Mouse (Mus musculus) neural tube, embryonic 12.5 days (tissue): ENCODE data around the gene Tbxas1. TPM values are rescaled to one million over a fixed set of nuclear protein-coding genes. Genes with fewer than 3 reads are reported as not detected.

Experiments
- ATAC-seq: fragments of 200-750 bp; cut with Nextera tagmentation; 2 replicates; pipeline ENCODE4 v1.8.0; 2017; ENCODE audit warnings: low read depth, mild to moderate bottlenecking, moderate TSS enrichment, moderate library complexity; ENCODE audit not compliant: low FRiP score
- H3K27ac ChIP-seq: fragments of 300-500 bp; sonication (generic); 2 replicates; pipeline ENCODE4 v1.5.1; 2016
- H3K27me3 ChIP-seq: fragments of 300-500 bp; sonication (generic); replicated peaks from 2 replicates; pipeline ENCODE4 v1.6.1; 2016; ENCODE audit warnings: mild to moderate bottlenecking
- H3K36me3 ChIP-seq: fragments of 300-500 bp; sonication (generic); 2 replicates; pipeline ENCODE4 v1.6.1; 2016; ENCODE audit warnings: mild to moderate bottlenecking
- H3K4me1 ChIP-seq: fragments of 300-500 bp; sonication (generic); 2 replicates; pipeline ENCODE4 v1.6.1; 2016
- H3K4me2 ChIP-seq: fragments of 300-500 bp; sonication (generic); replicated peaks from 2 replicates; pipeline ENCODE4 v1.6.1; 2016; ENCODE audit warnings: mild to moderate bottlenecking
- H3K4me3 ChIP-seq: fragments of 300-500 bp; sonication (generic); 2 replicates; pipeline ENCODE4 v1.5.1; 2016
- H3K9ac ChIP-seq: fragments of 300-500 bp; sonication (generic); 2 replicates; pipeline ENCODE4 v1.6.1; 2016; ENCODE audit warnings: mild to moderate bottlenecking
- H3K9me3 ChIP-seq: fragments of 300-500 bp; sonication (generic); 2 replicates; pipeline ENCODE4 v1.6.1; 2016; ENCODE audit warnings: mild to moderate bottlenecking
- WGBS: fragments of 180-500 bp; shearing (Covaris S2); methylation state at CpG from one replicate; pipeline ENCODE4 v1.1.7; 2016; 5-methylcytosine and 5-hydroxymethylcytosine counted together
- polyA plus RNA-seq: library from polyadenylated mRNA; unstranded; fragments of >200 nt; fragmentation: Nextera tagmentation; extraction: Ambion mirVana; gene quantifications from 2 replicates; pipeline ENCODE4 v1.2.1, GENCODE M21; 2016

Gene Tbxas1
- polyA plus RNA-seq, 1 experiment from 2014 or later = 2.3 TPM

- Histone ChIP-seq H3K4me2 (no peak overlapping the region), H3K4me3 (no peak overlapping the region), H3K27me3 (no peaks in the 10 kb centered on the region), H3K9ac (no peak overlapping the region), H3K9me3 (no peaks in the 10 kb centered on the region), H3K4me1 (peaks cover 29% of the 10 kb centered on the region), H3K36me3 (peaks cover 6% of the 10 kb centered on the region), H3K27ac (no peak overlapping the region)
- 91% methylated on average over 3 of the region's 3 CpGs for WGBS
- no peak for ATAC-seq
Observed at GRCm38 (mm10) chr6:38841551-38841950, 33.7 kb upstream of the Tbxas1 start.

- Histone ChIP-seq H3K9me3 (no peaks in the 10 kb centered on the region), H3K4me3 (no peak overlapping the region), H3K27ac (no peak overlapping the region), H3K4me2 (no peak overlapping the region), H3K4me1 (peaks cover 58% of the 10 kb centered on the region), H3K27me3 (no peaks in the 10 kb centered on the region), H3K9ac (no peak overlapping the region), H3K36me3 (no peaks in the 10 kb centered on the region)
- no peak for ATAC-seq
- 56% methylated on average over 1 of the region's 1 CpGs for WGBS
Observed at GRCm38 (mm10) chr6:38845117-38845516, 30.1 kb upstream of the Tbxas1 start.

GRCm38 (mm10) chr6:38845876-38846275 is 29.3 kb upstream of the Tbxas1 start:
- Histone ChIP-seq H3K9me3 (no peaks in the 10 kb centered on the region), H3K4me2 (no peak overlapping the region), H3K27ac (no peak overlapping the region), H3K4me1 (peaks cover 51% of the 10 kb centered on the region), H3K27me3 (no peaks in the 10 kb centered on the region), H3K4me3 (no peak overlapping the region), H3K36me3 (no peaks in the 10 kb centered on the region), H3K9ac (no peak overlapping the region)
- 73% methylated on average over 5 of the region's 5 CpGs for WGBS
- no peak for ATAC-seq

- 84% methylated on average over 6 of the region's 6 CpGs for WGBS
- no peak for ATAC-seq
- H3K4me2 ChIP-seq = no peak overlapping the region
- H3K27ac ChIP-seq = no peak overlapping the region
- no peaks in the 10 kb centered on the region for H3K9me3 ChIP-seq
- H3K4me1 ChIP-seq = peaks cover 47% of the 10 kb centered on the region
- H3K36me3 ChIP-seq = no peaks in the 10 kb centered on the region
- no peak overlapping the region for H3K9ac ChIP-seq
- H3K4me3 ChIP-seq = no peak overlapping the region
- no peaks in the 10 kb centered on the region for H3K27me3 ChIP-seq
Observed at GRCm38 (mm10) chr6:38846330-38847195, 28.6 kb upstream of the Tbxas1 start.

GRCm38 (mm10) chr6:38847447-38847846 is 27.8 kb upstream of the Tbxas1 start:
- Histone ChIP-seq H3K27me3 (no peaks in the 10 kb centered on the region), H3K4me1 (peaks cover 47% of the 10 kb centered on the region), H3K4me2 (no peak overlapping the region), H3K9me3 (no peaks in the 10 kb centered on the region), H3K9ac (no peak overlapping the region), H3K36me3 (no peaks in the 10 kb centered on the region), H3K4me3 (no peak overlapping the region), H3K27ac (no peak overlapping the region)
- 72% methylated on average over 1 of the region's 1 CpGs for WGBS
- ATAC-seq = no peak

GRCm38 (mm10) chr6:38847958-38848910 is 27.0 kb upstream of the Tbxas1 start:
- no peaks in the 10 kb centered on the region for H3K9me3 ChIP-seq
- no peak for ATAC-seq
- H3K27me3 ChIP-seq = no peaks in the 10 kb centered on the region
- peaks cover 47% of the 10 kb centered on the region for H3K4me1 ChIP-seq
- no peak overlapping the region for H3K4me3 ChIP-seq
- 46% methylated on average over 3 of the region's 3 CpGs for WGBS
- no peak overlapping the region for H3K27ac ChIP-seq
- H3K36me3 ChIP-seq = no peaks in the 10 kb centered on the region
- no peak overlapping the region for H3K4me2 ChIP-seq
- H3K9ac ChIP-seq = no peak overlapping the region

GRCm38 (mm10) chr6:38850715-38851259 is 24.4 kb upstream of the Tbxas1 start:
- WGBS = 91% methylated on average over 6 of the region's 6 CpGs
- Histone ChIP-seq H3K4me1 (peaks cover 42% of the 10 kb centered on the region), H3K27me3 (no peaks in the 10 kb centered on the region), H3K27ac (no peak overlapping the region), H3K9me3 (no peaks in the 10 kb centered on the region), H3K4me3 (no peak overlapping the region), H3K4me2 (no peak overlapping the region), H3K9ac (no peak overlapping the region), H3K36me3 (no peaks in the 10 kb centered on the region)
- no peak for ATAC-seq

GRCm38 (mm10) chr6:38851740-38852139 is 23.5 kb upstream of the Tbxas1 start:
- Histone ChIP-seq H3K4me1 (peaks cover 32% of the 10 kb centered on the region), H3K27ac (no peak overlapping the region), H3K4me2 (no peak overlapping the region), H3K9ac (no peak overlapping the region), H3K27me3 (no peaks in the 10 kb centered on the region), H3K4me3 (no peak overlapping the region), H3K36me3 (no peaks in the 10 kb centered on the region), H3K9me3 (no peaks in the 10 kb centered on the region)
- ATAC-seq = no peak
- WGBS = 96% methylated on average over 2 of the region's 2 CpGs

GRCm38 (mm10) chr6:38853561-38853992 is 21.6 kb upstream of the Tbxas1 start:
- no peak overlapping the region for H3K4me3 ChIP-seq
- H3K4me1 ChIP-seq = peaks cover 14% of the 10 kb centered on the region
- no peaks in the 10 kb centered on the region for H3K36me3 ChIP-seq
- no peak overlapping the region for H3K27ac ChIP-seq
- 79% methylated on average over 5 of the region's 5 CpGs for WGBS
- no peak for ATAC-seq
- no peaks in the 10 kb centered on the region for H3K9me3 ChIP-seq
- no peak overlapping the region for H3K4me2 ChIP-seq
- no peaks in the 10 kb centered on the region for H3K27me3 ChIP-seq
- no peak overlapping the region for H3K9ac ChIP-seq

- no peaks in the 10 kb centered on the region for H3K27me3 ChIP-seq
- no peak overlapping the region for H3K27ac ChIP-seq
- no peak overlapping the region for H3K4me3 ChIP-seq
- 0 out of 2 replicates have a peak, but pooled peaks cover 3% of the 10 kb centered on the region for H3K4me1 ChIP-seq
- H3K4me2 ChIP-seq = no peak overlapping the region
- H3K9ac ChIP-seq = no peak overlapping the region
- no peaks in the 10 kb centered on the region for H3K36me3 ChIP-seq
- no peak for ATAC-seq
- 92% methylated on average over 1 of the region's 1 CpGs for WGBS
- no peaks in the 10 kb centered on the region for H3K9me3 ChIP-seq
Observed at GRCm38 (mm10) chr6:38859819-38860218, 15.4 kb upstream of the Tbxas1 start.

- H3K27ac ChIP-seq = no peak overlapping the region
- no peaks in the 10 kb centered on the region for H3K27me3 ChIP-seq
- WGBS = 97% methylated on average over 2 of the region's 2 CpGs
- ATAC-seq = no peak
- no peak overlapping the region for H3K4me2 ChIP-seq
- 0 out of 2 replicates have a peak, but pooled peaks cover 3% of the 10 kb centered on the region for H3K4me1 ChIP-seq
- H3K9me3 ChIP-seq = no peaks in the 10 kb centered on the region
- H3K36me3 ChIP-seq = no peaks in the 10 kb centered on the region
- no peak overlapping the region for H3K9ac ChIP-seq
- no peak overlapping the region for H3K4me3 ChIP-seq
Observed at GRCm38 (mm10) chr6:38860301-38860700, 14.9 kb upstream of the Tbxas1 start.

GRCm38 (mm10) chr6:38863595-38863994 is 11.6 kb upstream of the Tbxas1 start:
- Histone ChIP-seq H3K27me3 (no peaks in the 10 kb centered on the region), H3K27ac (no peak overlapping the region), H3K9me3 (no peaks in the 10 kb centered on the region), H3K9ac (no peak overlapping the region), H3K4me3 (no peak overlapping the region), H3K4me2 (no peak overlapping the region), H3K36me3 (no peaks in the 10 kb centered on the region), H3K4me1 (peaks cover 22% of the 10 kb centered on the region)
- 78% methylated on average over 3 of the region's 3 CpGs for WGBS
- no peak for ATAC-seq
